ENCODE assay signal across 8 mouse cellular contexts in the genomic region with DNA sequence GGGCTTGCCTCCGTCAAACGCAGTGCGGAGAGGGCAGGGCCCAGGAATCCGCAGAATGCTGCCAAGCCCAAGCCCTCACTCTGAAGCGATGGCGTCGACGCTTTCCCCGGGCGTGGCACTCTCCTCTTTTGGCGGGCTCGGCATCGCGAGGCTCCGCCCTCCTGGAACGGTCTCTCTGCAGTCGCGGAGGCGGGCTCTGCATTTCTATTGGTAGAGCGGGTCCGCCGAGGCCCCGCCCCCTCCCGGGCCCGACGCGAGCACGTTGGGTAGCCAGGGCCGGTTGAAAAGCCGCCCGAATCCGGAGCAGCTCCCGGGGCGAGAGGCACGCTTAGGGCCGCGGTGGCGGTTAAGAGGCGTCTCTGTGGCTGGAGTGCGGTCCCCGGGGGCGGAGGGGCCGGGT. TPM values are rescaled to one million over a fixed set of nuclear protein-coding genes. Genes with fewer than 3 reads are reported as not detected.
DNase-seq lines count a peak whose midpoint lies in the region; ATAC-seq and TF ChIP-seq lines count a peak whose summit lies in the region.

A gene (plus strand): TSS at position 262 of the 400 bp plus-strand sequence.

- no peaks in the 10 kb centered on the region for H3K9me3 ChIP-seq in ES-E14 (ENCODE audit: control insufficient read depth, insufficient read depth, low read depth, low read length)
- H3K9me3 ChIP-seq in forebrain, embryonic 14.5 days (replicated peaks; ENCODE audit: control insufficient read depth, low read length): peaks cover 14% of the 10 kb centered on the region
- H3K9me3 ChIP-seq in liver, embryonic 16.5 days (replicated peaks; ENCODE audit: control insufficient read depth, low read length): peaks cover 6% of the 10 kb centered on the region
- peaks cover 12% of the 10 kb centered on the region for H3K9me3 ChIP-seq in neural tube, embryonic 12.5 days

- WGBS in forebrain, embryonic 14.5 days: 2% methylated on average over 43 of the region's 43 CpGs
- 2% methylated on average over 43 of the region's 43 CpGs for WGBS in large intestine, adult 2 months
- WGBS in liver, embryonic 16.5 days (ENCODE audit: insufficient replicate concordance): 3% methylated on average over 42 of the region's 43 CpGs
- WGBS in neural tube, embryonic 12.5 days: 2% methylated on average over 43 of the region's 43 CpGs

- in situ Hi-C loops in ES-E14 (cut with MboI; ENCODE audit: low sequenced_read_pairs in 2 of 2, unreplicated experiment in 2 of 2): no loop called here

- DNase-seq in ES-E14 (ENCODE audit: low read depth, low spot score): peak; percentile 93
- peak; percentile 94 for DNase-seq in cerebellum, adult 11 months
- DNase-seq in forebrain, embryonic 14.5 days (ENCODE audit: low spot score): peak; percentile 97
- peak; percentile 95 to 96 for DNase-seq in heart, postnatal 14 days
- peak; percentile 64 for DNase-seq in large intestine, adult 2 months (ENCODE audit: low read depth, low spot score)
- DNase-seq in telencephalon, adult 2 months (ENCODE audit: low read depth, low spot score): peak; percentile 82

- peak within 1 kb of the TSS; percentile 81 for H3K4me2 ChIP-seq in forebrain, embryonic 14.5 days (ENCODE audit: low read length)
- H3K4me2 ChIP-seq in liver, embryonic 16.5 days (ENCODE audit: low read depth, low read length): peak within 1 kb of the TSS; percentile 65
- H3K4me2 ChIP-seq in neural tube, embryonic 12.5 days (replicated peaks): peak within 1 kb of the TSS; percentile 73

- H3K36me3 ChIP-seq in ES-E14 (ENCODE audit: control insufficient read depth, insufficient read depth, low read length, poor library complexity, severe bottlenecking): peaks cover 7% of the 10 kb centered on the region; the same call in 1 of the 2 replicates
- 0 out of 2 replicates have a peak, but pooled peaks cover 6% of the 10 kb centered on the region for H3K36me3 ChIP-seq in forebrain, embryonic 14.5 days (ENCODE audit: control insufficient read depth, insufficient read depth, low read length)
- peaks cover 3% of the 10 kb centered on the region for H3K36me3 ChIP-seq in liver, embryonic 16.5 days (ENCODE audit: control insufficient read depth, insufficient read depth)
- peaks cover 9% of the 10 kb centered on the region; the same call in 1 of the 2 replicates for H3K36me3 ChIP-seq in neural tube, embryonic 12.5 days

- H3K27me3 ChIP-seq in forebrain, embryonic 14.5 days (replicated peaks; ENCODE audit: control insufficient read depth, insufficient read depth, low read length): no peaks in the 10 kb centered on the region
- no peaks in the 10 kb centered on the region for H3K27me3 ChIP-seq in liver, embryonic 16.5 days (ENCODE audit: control insufficient read depth, insufficient read depth, low read depth, low read length)
- no peaks in the 10 kb centered on the region for H3K27me3 ChIP-seq in neural tube, embryonic 12.5 days (replicated peaks)

- peak within 1 kb of the TSS; percentile 71 to 95 for H3K4me3 ChIP-seq in ES-E14 (ENCODE audit: insufficient read depth in 1 of 2, low read depth in 1 of 2, low read length in 2 of 2, poor library complexity in 1 of 2, severe bottlenecking in 1 of 2)
- H3K4me3 ChIP-seq in forebrain, embryonic 14.5 days (ENCODE audit: low read depth, low read length): peak within 1 kb of the TSS; percentile 77
- peak within 1 kb of the TSS; percentile 89 for H3K4me3 ChIP-seq in liver, embryonic 16.5 days (ENCODE audit: low read depth, low read length)
- H3K4me3 ChIP-seq in neural tube, embryonic 12.5 days: peak within 1 kb of the TSS; percentile 65

- peak; percentile 98 for ATAC-seq in forebrain, embryonic 14.5 days
- ATAC-seq in liver, embryonic 16.5 days (ENCODE audit: low read depth): peak; percentile 93
- ATAC-seq in neural tube, embryonic 12.5 days (ENCODE audit: low FRiP score, low read depth): peak; percentile 98

- H3K9ac ChIP-seq in ES-E14 (ENCODE audit: insufficient read depth, low read depth, low read length, poor library complexity, severe bottlenecking): peak within 1 kb of the TSS; percentile 99
- H3K9ac ChIP-seq in forebrain, embryonic 14.5 days (ENCODE audit: low read length): peak within 1 kb of the TSS; percentile 94
- H3K9ac ChIP-seq in liver, embryonic 16.5 days (ENCODE audit: low read depth, low read length): peak within 1 kb of the TSS; percentile 93
- peak within 1 kb of the TSS; percentile 92 for H3K9ac ChIP-seq in neural tube, embryonic 12.5 days

- H3K4me1 ChIP-seq in ES-E14 (ENCODE audit: control insufficient read depth in 2 of 2, insufficient read depth in 2 of 2, low read length in 2 of 2, poor library complexity in 1 of 2): 0 out of 4 replicates have a peak, but pooled peaks cover 0 to 4% of the 10 kb centered on the region in 2 experiments
- no peaks in the 10 kb centered on the region for H3K4me1 ChIP-seq in forebrain, embryonic 14.5 days (ENCODE audit: control insufficient read depth, insufficient read depth, low read length)
- peaks cover 7% of the 10 kb centered on the region for H3K4me1 ChIP-seq in liver, embryonic 16.5 days (ENCODE audit: control insufficient read depth, low read depth, low read length)
- 0 out of 2 replicates have a peak, but pooled peaks cover 3% of the 10 kb centered on the region for H3K4me1 ChIP-seq in neural tube, embryonic 12.5 days

- H3K27ac ChIP-seq in ES-E14 (ENCODE audit: insufficient read depth, low read depth, low read length, poor library complexity, severe bottlenecking): peak within 1 kb of the TSS; percentile 98
- peak within 1 kb of the TSS; percentile 99 for H3K27ac ChIP-seq in forebrain, embryonic 14.5 days (ENCODE audit: low read depth, low read length)
- H3K27ac ChIP-seq in liver, embryonic 16.5 days (ENCODE audit: low read length): peak within 1 kb of the TSS; percentile 98
- peak within 1 kb of the TSS; percentile 97 for H3K27ac ChIP-seq in neural tube, embryonic 12.5 days

- intact Hi-C loops in heart, postnatal 14 days (cut with DNase I): loop anchor here (10.0 kb wide), 1 partner anchor 384 kb away; no protein-coding TSS in a partner anchor

TF ChIP-seq in ES-E14, 5 proteins besides CTCF, POLR2A, EP300 and RAD21:
- TF ChIP-seq ZC3H11A (IDR thresholded peaks at IDR 0.05; ENCODE audit: borderline replicate concordance, low read depth, low read length): no peak

RNA-seq across cellular contexts. Expression of the gene that starts here (rescaled TPM):
- 45.3 and 51.8 TPM in 2 replicates for total RNA-seq in ES-E14 (2012; rRNA removed)
- polyA plus RNA-seq in forebrain, embryonic 14.5 days (2014; fragmentation: Nextera tagmentation; extraction: Ambion mirVana): 8.7 and 13.3 TPM in 2 replicates
- 10 to 100 TPM; 14.2 to 14.5 TPM for total RNA-seq in heart, postnatal 14 days (2021)
- 4.4 and 4.8 TPM in 2 replicates for polyA plus RNA-seq in large intestine, adult 2 months (2012; rRNA removed)
- polyA plus RNA-seq in liver, embryonic 16.5 days (2015; fragmentation: Nextera tagmentation; extraction: Ambion mirVana): 3.8 and 4.0 TPM in 2 replicates
- 20.1 and 21.3 TPM in 2 replicates for polyA plus RNA-seq in neural tube, embryonic 12.5 days (2016; fragmentation: Nextera tagmentation; extraction: Ambion mirVana)

Comparison
In these comparisons a context has a peak if more than half of its experiments do, and no peak if none do; other contexts are left out.
1. Peak in every context shown above with its lines: DNase-seq, ATAC-seq, H3K4me3 ChIP-seq and H3K27ac ChIP-seq.